Mouse (Mus musculus) left cerebral cortex, postnatal 10 days (tissue): ENCODE data around the gene Commd2. TPM values are rescaled to one million over a fixed set of nuclear protein-coding genes. Genes with fewer than 3 reads are reported as not detected.

Source experiments
- DNase-seq, 2 experiments: peaks; one replicate each; pipeline ENCODE4 v3.0.0; 2021 to 2022; ENCODE audit warnings: low spot score in 2 of 2, mixed read lengths in 1 of 2; ENCODE audit errors: extremely low spot score in 1 of 2
- intact Hi-C: fragments of 180-260 bp; cut with DNase I; formaldehyde crosslinking; loops from one replicate; pipeline ENCODE4 v1.15.1; 2025
- total RNA-seq, 2 experiments: library from RNA; stranded (reverse); gene quantifications; 2 replicates each; pipeline ENCODE4 v1.2.3; 2021

Commd2 gene
- total RNA-seq, result 10 to 100 TPM; 22.5 to 25.4 TPM

DNA sequence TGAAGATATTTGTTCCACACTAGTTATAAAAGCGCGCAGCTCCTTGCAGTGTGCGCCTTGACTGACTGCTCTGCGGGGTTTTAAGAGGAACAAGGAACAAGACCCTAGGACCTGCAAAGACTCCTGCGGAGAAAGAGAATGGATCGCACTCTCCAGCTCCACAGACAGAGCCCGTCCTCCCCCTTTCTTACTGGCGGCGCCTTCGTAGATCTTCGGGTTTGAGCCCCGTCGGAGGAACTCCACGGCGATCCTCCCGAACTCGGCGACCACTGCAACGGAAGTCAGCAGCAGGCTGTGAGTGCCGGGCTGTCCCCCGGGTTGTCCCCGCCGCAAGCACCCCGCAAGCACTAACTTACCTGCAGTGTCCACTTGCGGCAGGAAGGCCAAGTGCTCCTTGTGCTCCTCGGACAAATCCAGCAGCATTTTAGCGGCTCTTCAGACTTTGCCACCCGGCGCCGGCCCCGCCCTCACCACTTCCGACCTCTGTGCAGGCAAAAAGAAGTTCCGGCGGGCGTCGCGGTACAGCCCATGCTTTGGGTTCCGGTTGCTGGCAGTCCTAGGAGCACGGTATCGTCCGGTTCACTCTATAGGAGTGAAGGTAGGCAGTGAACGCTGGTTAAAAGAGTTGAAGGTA lies at the start of gene Commd2:
Gene Commd2 (minus strand): TSS at position 485 of the 634 bp plus-strand sequence.
- DNase-seq, result peak; percentile 86 to 92
- intact Hi-C loops, result no loop called here

DNA sequence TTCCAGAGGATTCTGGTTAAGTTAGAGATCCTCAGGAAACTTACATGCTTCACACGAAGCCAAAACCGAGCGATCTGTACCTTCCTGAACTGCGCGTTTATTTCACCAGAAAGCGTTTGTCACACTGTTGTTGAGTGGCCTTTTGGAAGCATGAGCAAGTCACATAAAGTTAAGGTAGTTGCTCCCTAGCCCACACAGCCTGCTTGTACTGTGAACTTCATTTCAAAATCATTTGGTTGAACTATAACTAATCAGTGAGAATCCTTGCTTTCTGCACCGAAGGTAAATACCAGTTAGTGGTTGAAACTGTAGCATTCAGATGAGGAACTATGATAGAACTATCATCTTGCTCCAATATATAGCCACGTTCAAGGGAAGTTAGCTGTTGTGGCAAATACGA lies 45.3 kb upstream of the Commd2 start:
- DNase-seq, result no peak
- intact Hi-C loops, result no loop called here

DNA sequence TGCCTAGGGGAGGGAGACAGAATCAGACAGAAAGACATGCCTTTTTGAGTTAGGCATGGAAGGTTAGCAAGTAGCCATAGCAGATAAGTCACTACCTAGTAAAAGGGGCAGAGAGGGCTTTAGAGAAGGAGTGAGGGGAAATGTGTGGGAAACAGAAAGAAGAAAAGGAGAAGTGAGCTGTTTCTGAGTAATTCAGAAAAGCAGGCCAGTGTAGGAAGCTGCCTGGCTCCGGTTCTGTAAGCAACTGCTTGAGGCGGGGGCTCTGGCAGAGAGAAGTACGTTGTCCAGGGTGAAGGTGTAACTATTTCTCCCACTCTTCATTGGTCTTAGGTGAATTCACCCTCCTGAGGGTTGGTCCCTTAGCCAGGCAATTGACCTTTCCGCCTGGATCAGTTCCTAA lies 44.7 kb upstream of the Commd2 start:
- intact Hi-C loops, result no loop called here

DNA sequence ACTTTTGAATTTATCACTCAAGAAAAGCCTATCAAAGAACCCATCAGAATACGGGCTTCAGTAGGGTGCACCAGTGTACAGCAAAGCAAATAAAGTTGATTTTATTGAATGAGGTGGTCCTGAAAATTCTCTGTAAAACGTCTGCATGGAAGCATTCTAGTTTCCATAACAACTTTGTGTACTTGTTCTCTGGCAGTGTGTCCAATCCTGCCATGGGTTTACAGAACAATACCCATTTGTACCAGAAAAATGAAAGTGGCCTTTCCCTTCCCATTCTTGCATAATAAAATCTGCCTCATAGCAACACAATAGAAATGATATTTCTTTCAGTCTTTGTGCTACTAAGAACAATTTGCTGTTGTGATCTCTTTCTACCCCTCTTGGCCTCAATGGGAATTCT lies 41.2 kb upstream of the Commd2 start, which contains the start of gene Ankub1:
Gene Ankub1 (minus strand): TSS at position 81 of the 400 bp plus-strand sequence.
- DNase-seq, result no peak
- intact Hi-C loops, result no loop called here

More for the DNA sequence above, 44.7 kb upstream of the Commd2 start:
- DNase-seq, result no peak

DNA sequence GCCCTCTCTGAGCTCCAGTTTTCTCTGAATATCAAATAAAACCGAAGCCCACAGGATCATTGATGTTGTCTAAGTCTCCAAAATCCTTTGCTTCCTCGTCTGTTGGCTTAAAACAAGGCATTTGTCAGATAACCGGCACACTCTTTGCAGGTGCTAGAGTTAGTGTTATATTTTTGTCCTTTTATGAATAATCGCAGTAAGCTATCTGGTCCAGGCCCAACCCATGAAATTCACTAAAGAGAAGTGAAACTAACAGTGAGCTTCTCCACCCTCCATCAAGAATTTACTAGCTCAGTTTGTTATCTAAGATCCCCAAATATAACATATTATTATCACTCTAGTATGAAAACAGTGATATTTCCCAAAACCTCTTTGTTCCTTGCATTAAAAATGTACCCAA lies 40.3 kb upstream of the Commd2 start:
- DNase-seq, result no peak
- intact Hi-C loops, result no loop called here

DNA sequence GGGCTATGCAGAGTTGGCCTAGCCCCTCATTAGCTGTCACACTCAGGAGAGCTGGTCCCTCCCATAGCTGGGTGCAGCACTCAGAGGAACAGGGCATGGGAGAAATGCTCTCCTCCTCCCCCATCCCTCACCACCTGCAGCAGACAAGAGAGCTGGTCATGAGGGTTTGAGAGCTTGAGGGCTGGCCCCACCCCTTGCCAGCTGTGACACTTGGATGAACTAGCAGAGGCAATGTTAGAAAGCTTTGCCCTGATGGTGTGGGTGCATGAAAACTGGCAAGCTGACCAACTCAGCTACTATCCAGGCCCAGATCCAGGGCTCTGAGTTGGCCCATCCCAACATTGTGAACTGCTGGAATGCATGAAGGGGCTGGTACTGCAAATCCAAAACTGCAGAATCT lies 26.3 kb upstream of the Commd2 start:
- intact Hi-C loops, result no loop called here
- no peak for DNase-seq

DNA sequence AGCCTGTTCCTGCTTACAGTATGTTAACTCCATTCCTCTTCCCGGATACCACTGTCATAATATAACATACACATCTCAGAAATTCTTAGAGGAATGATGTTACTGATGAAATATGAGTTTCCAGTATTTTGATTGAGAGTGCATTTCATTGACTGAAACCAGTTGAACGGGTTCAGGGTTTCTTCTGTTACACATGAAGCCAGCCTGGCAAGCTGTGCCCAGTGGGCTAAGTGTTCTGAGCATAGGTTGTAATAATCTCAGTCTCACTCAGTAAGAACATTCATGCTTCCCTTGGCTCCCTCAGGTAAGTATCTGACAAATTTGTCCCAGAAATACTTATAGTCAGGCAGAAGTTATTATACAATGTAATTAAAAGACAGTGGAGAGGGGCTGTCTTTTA lies 22.6 kb upstream of the Commd2 start:
- DNase-seq, result no peak
- intact Hi-C loops, result no loop called here

DNA sequence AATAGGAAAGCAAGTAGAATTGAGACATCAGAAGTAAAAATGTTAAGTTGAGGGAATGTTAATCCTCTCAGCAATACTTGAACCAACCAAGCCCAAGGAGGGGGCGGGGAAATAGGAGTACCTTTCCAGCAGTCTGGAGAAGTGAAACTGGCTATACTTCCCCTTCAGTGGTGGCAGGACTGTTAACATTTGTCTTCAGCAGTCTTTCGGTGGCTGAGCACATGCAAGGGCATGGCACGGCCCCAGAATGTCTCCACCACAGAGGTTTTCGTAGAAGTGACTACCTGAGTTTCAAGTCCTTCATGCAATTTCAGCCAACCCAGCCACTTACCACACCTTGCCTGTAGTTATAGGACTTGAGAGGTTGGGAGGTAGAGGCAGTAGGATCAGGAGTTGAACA lies 22.1 kb upstream of the Commd2 start:
- intact Hi-C loops, result no loop called here
- DNase-seq, result no peak

DNA sequence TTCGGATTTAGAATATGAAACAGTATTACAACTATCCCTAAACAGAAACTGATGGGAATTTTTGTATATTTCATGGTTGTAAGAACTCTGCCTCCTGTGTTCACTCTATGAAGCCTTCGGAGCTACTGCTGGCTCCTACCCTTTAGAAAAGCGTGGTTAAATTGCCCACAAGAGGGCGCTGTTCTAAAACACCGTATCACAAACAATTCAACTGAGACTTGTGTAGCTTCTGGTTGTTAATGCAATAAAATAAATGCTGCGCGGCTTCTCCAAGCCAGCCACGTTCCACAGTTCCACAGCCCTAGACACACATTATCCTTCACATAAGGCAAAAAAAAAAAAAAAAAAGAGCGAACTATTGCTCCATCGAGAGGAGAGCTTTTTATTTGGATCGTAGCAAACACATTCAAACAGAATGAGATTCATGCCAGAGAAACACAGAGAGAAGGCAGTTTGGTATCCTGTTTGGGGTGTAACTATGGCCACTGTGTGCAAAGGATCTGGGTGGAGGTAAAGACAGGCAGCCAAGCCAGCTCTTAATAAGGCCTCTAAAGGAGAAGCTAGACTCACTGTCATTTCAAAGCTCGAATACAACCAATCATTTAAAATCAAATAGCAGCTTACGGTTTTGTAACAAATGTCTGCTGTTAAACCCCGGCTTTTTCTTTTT lies 15.7 kb upstream of the Commd2 start:
- peak; percentile 67 to 75 for DNase-seq
- intact Hi-C loops, result loop anchor here (5.0 kb wide), 3 partner anchors 70 to 455 kb away; partner anchors contain the start of gene Rnf13

DNA sequence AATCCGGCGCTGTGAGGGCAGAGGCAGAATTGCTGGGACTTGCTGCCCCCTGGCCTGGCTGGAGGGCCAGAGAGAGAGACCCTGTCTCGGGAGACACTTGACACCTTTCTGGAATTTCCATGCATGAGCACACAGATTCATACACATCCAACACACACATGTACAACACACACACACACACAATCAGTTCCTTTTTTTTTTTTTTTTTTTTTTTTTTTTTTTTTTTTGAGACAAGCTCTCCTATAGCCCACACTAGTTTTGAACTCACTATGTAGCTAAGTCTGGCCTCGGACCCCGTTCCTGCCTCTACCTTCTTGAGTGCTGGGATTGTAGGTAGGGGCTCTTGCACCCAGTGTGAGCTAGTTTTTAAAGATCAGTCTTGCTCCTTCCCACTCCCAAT lies 14.4 kb upstream of the Commd2 start:
- no peak for DNase-seq
- intact Hi-C loops, result loop anchor here (5.0 kb wide), 3 partner anchors 71 to 456 kb away; partner anchors contain the start of gene Rnf13

DNA sequence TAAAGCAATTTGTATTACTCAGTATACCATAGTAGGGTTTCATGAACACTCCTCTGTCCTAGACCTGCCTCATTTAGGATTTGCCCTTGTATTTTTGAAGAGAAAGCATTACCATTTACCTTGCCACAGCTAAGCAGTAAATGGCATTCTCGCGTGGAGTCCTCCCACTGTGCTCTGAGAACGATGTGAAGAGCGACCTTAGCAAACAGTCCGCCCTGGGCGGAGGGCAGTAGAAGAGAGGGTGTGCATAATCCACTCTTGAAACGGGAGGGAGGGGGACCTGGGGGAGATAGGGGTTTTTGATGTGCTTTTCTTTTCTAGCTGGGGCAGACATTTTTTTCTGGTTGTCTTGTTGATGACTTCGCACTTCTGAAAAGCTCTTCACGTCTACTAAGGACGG lies 13.2 kb upstream of the Commd2 start:
- no peak for DNase-seq
- intact Hi-C loops, result loop anchor here (5.0 kb wide), 4 partner anchors 73 to 493 kb away; partner anchors contain the start of gene Rnf13

DNA sequence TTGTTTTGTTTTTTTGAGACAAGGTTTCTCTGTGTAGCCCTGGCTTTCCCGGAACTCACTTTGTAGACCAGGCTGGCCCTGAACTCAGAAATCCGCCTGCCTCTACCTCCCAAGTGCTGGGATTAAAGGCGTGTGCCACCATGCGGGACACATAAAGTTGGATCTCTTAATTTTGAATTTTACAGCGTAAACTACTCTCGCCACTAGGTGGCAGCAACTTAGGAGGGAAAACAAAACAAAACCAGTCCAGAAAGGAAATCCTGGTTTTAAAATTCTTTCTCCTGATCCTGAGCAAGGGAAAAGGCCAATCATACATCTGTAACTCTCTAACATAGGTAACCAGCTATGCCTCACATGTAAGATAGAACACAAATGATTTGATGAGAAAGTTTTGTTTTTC lies 12.2 kb upstream of the Commd2 start:
- DNase-seq, result peak; percentile 31
- intact Hi-C loops, result loop anchor here (5.0 kb wide), 1 partner anchor 494 kb away; no protein-coding TSS in a partner anchor

DNA sequence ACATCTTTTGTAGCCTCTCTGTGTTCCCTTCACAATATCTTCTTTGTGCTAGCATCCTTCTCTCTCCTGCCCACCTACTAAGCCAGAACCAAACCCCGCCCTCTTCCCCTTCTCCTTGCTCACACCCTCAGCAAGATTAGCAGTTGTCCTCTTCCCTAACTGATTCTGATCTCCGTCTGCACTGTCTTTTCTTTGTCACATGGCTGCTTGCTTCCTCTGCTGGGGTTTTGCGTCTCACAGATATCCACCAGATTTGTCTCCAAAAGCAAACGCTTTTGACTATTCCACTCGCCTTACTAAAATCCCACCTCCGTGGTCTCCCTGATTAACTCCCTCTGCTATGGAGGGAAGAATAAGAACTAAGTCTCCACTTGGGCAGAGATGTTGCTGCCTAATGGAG lies 7.1 kb upstream of the Commd2 start:
- intact Hi-C loops, result no loop called here
- no peak for DNase-seq

DNA sequence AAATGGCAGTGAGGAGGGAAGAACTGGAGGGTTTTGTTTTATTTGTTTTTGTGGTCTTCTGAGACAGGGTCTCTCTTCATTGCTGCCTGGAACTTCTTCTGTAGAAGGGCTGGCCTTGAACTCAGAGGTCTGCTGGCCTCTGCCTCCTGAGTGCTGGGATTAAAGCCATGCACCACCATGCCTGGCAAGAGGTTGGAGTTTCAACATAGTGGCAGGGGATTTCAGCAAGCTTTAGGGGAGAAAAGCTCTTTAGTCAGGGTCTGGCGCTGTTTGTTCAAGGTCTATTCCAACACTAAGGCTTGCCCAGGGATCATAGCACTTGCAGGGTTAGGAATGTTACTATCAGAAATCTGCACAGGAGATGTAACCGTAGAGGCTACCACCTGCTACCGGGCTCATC lies 2.1 kb upstream of the Commd2 start:
- intact Hi-C loops, result no loop called here
- DNase-seq, result no peak

DNA sequence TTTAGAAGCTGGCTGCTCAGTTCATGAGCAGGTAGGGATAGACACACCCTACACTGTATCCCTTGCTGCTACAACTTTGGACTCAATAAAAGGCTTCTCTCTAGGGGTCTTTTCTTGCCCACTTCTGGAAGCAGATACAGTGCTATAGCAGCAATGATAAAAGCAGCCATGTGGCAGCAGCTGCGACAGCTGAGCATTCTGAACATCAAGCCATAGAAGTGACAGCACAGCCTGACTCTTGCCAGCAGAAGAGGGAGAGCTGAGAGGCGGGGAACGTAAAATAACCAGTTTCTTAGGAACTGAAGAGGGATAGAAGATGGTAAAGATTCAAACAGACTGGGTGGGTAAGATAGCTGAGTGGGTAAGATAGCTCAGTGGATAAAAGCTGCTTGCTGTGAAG lies 970 bp upstream of the Commd2 start:
- no peak for DNase-seq
- intact Hi-C loops, result no loop called here

DNA sequence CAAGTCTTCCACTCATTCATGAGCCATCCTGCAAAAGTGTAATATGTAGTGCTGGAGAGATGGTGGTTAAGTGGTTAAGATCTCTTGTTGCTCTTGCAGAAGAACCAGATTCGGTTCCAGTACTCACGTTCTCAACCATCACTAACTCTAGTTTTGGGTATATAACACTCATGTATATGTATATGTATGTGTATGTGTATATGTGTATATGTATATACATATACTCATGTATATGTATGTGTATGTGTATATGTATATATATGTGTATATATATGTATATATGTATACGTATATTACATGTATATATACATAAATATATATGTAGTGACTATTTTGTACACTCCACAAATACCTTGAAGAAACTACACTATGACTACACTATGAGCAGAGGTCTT lies 347 bp upstream of the Commd2 start:
- intact Hi-C loops, result no loop called here
- DNase-seq, result no peak

DNA sequence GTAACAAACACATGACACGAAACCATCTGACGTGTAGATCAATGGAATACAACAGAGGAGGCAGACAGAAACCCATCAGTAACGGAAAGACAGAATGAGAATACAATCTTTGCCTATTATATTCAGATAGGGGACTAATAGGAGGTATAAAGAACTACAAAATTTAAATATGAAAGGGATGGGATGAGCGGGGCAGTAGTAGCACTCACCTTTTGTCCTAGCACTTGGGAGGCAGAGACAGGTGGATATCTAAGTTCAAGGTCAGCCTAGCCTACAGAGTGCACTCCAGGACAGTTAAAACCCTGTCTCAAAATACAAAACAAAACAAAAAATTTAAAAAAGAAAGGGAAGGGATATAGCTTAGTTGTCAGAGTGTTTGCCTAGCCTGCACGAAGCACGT lies 8.3 kb downstream of the Commd2 start:
- no peak for DNase-seq
- intact Hi-C loops, result no loop called here

DNA sequence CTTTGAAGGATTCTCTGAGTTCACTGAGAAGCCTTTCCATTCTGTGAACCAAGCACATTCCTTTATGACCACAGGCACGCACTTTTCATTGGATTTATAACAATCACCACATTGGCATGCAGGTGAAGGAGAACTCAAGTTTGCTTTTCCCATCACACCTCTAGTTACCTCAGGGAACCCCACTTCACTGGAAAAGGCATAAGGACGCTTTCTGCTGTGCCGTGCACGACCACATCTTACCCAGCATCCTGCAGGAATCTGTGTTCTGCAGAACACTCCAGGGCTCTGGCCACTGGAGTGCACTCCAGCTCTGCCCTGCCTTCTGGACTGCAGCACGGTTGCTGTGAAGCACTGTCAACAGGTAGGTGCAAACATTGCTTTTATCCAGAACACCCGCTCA lies 13.9 kb downstream of the Commd2 start:
- DNase-seq, result no peak
- intact Hi-C loops, result no loop called here

DNA sequence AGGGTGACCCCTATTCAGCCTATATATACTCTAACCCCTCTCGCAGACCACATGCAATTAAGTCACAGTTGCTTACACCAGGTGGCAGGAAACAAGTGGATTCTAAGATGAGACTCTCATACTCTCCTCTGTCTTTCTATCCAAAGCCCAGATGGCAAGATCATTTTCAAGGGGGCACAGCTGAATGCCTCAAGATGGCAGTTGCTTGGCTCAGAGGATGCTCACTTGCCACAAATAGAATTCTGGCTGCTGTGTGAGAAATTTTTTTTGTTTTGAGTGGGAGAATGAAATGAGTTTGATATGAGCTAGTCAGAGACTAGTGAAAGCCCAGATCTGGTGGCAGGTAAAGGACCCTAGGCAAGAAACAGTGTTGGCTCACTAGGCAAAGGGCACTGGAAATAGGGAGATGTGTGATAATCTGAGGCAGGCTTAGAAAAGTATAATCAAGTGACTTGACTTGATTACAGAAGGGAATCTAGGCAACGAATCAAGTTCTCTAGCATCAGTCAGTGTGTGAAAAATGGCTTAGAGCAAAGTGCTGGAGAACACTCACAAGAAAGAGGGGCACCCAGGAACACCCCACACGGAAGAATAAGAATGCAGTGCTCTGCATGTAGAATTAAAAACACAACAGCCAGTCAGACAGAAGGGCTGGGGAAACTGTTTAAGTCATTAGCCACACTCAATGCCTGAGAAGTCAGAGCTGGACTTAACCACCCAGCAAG lies 16.6 kb downstream of the Commd2 start:
- intact Hi-C loops, result no loop called here
- DNase-seq, result peak in 1 of 2 experiments; percentile 32
